In genomic region chr1:178378115-178378514, GRCm38 (mm10) we compare ENCODE assay signal across 24 mouse cellular contexts. TPM values are rescaled to one million over a fixed set of nuclear protein-coding genes. Genes with fewer than 3 reads are reported as not detected.
DNase-seq lines count a peak whose midpoint lies in the region; ATAC-seq and TF ChIP-seq lines count a peak whose summit lies in the region.
"Had no signal": no experiment of that assay in that cellular context is flagged by ENCODE, and none has a peak within 500 bp of the region (broad histone marks: within the 10 kb centered on the region; RNA-seq: fewer than 3 reads in every experiment).

No protein-coding gene starts in this region.

- TF ChIP-seq RAD21 in CH12.LX (IDR thresholded peaks at IDR 0.05; ENCODE audit: low read depth, low read length): no peak

- H3K4me1 ChIP-seq in CH12.LX (ENCODE audit: control insufficient read depth in 1 of 2, insufficient read depth in 2 of 2): peaks cover 3 to 23% of the 10 kb centered on the region in 2 experiments; a peak in 3 of 4 replicates
- peaks cover 24% of the 10 kb centered on the region for H3K4me1 ChIP-seq in liver, embryonic 12.5 days
- peaks cover 31% of the 10 kb centered on the region for H3K4me1 ChIP-seq in liver, embryonic 15.5 days (replicated peaks)
- no peaks in the 10 kb centered on the region for H3K4me1 ChIP-seq in forebrain, postnatal 0 days (ENCODE audit: insufficient read depth)
- H3K4me1 ChIP-seq: forebrain, embryonic 10.5 days; forebrain, embryonic 13.5 days; hindbrain, embryonic 12.5 days; hindbrain, embryonic 15.5 days had no signal

- dilution Hi-C loops in CH12.LX (cut with MboI; ENCODE audit: extremely low pct_ligation_motif_present, extremely low pct_unique_long_range_greater_than_20kb, low sequenced_read_pairs): no loop called here

- no peaks in the 10 kb centered on the region for H3K9me3 ChIP-seq in CH12.LX (replicated peaks; ENCODE audit: low read length)
- no peaks in the 10 kb centered on the region for H3K9me3 ChIP-seq in liver, embryonic 12.5 days (replicated peaks)
- H3K9me3 ChIP-seq in liver, embryonic 15.5 days (replicated peaks): no peaks in the 10 kb centered on the region
- no peaks in the 10 kb centered on the region for H3K9me3 ChIP-seq in forebrain, postnatal 0 days (ENCODE audit: low read length)
- H3K9me3 ChIP-seq: forebrain, embryonic 10.5 days; forebrain, embryonic 13.5 days; heart, embryonic 10.5 days; heart, embryonic 13.5 days; hindbrain, embryonic 12.5 days; hindbrain, embryonic 15.5 days had no signal

- 42% methylated on average over 3 of the region's 3 CpGs for WGBS in liver, embryonic 12.5 days (ENCODE audit: insufficient replicate concordance)
- 19% methylated on average over 3 of the region's 3 CpGs for WGBS in liver, embryonic 15.5 days (ENCODE audit: insufficient replicate concordance)
- 83% methylated on average over 3 of the region's 3 CpGs for WGBS in forebrain, postnatal 0 days

- TF ChIP-seq EP300 in CH12.LX (IDR thresholded peaks at IDR 0.05; ENCODE audit: low read length): no peak

- H3K79me2 ChIP-seq in CH12.LX (replicated peaks; ENCODE audit: control insufficient read depth, extremely low read depth, insufficient read depth, poor library complexity, severe bottlenecking): no peaks in the 10 kb centered on the region

- in situ Hi-C loops in CH12.LX (cut with MboI; ENCODE audit: low pct_ligation_motif_present, low pct_unique_long_range_greater_than_20kb, low sequenced_read_pairs): no loop called here

- TF ChIP-seq CTCF in CH12.LX (conservative IDR thresholded peaks at IDR 0.05 in 1 of 2, IDR thresholded peaks at IDR 0.05 in 1 of 2; ENCODE audit: low read depth in 2 of 2, low read length in 2 of 2): no peak
- no peak for TF ChIP-seq CTCF in forebrain, postnatal 0 days (IDR thresholded peaks at IDR 0.05; ENCODE audit: low read depth)

- H3K4me2 ChIP-seq in CH12.LX (ENCODE audit: insufficient read depth, low read depth, poor library complexity, severe bottlenecking): no peak overlapping the region
- no peak overlapping the region for H3K4me2 ChIP-seq in liver, embryonic 12.5 days
- no peak overlapping the region for H3K4me2 ChIP-seq in liver, embryonic 15.5 days
- no peak overlapping the region for H3K4me2 ChIP-seq in forebrain, postnatal 0 days (ENCODE audit: low read depth)
- H3K4me2 ChIP-seq: forebrain, embryonic 13.5 days; heart, embryonic 13.5 days; hindbrain, embryonic 12.5 days; hindbrain, embryonic 15.5 days had no signal

- TF ChIP-seq POLR2A in CH12.LX (IDR thresholded peaks at IDR 0.05; ENCODE audit: low read depth, low read length): no peak

- no peak for DNase-seq in CH12.LX (ENCODE audit: extremely low read depth)
- DNase-seq in left cerebral cortex, adult 18-20 months (ENCODE audit: low spot score in 2 of 2): no peak
- no peak for DNase-seq in forebrain, postnatal 0 days
- DNase-seq: adrenal gland, postnatal 10 days; adrenal gland, postnatal 36 days; B cell, adult 2 months; cerebellum, adult 18-20 months; cerebellum, adult 9-10 months; cerebellum, postnatal 14 days; gastrocnemius, postnatal 25 days; heart, adult 18-20 months; heart, postnatal 14 days had no signal

- H3K36me3 ChIP-seq in CH12.LX (replicated peaks in 1 of 2; ENCODE audit: control insufficient read depth in 1 of 2, insufficient read depth in 1 of 2, low read length in 1 of 2): no peaks in the 10 kb centered on the region
- H3K36me3 ChIP-seq in liver, embryonic 12.5 days: no peaks in the 10 kb centered on the region
- H3K36me3 ChIP-seq in liver, embryonic 15.5 days (replicated peaks): no peaks in the 10 kb centered on the region
- no peaks in the 10 kb centered on the region for H3K36me3 ChIP-seq in forebrain, postnatal 0 days (ENCODE audit: insufficient read depth)
- H3K36me3 ChIP-seq: forebrain, embryonic 10.5 days; heart, embryonic 10.5 days; heart, embryonic 13.5 days; hindbrain, embryonic 12.5 days; hindbrain, embryonic 15.5 days had no signal

- H3K9ac ChIP-seq in CH12.LX (ENCODE audit: insufficient read depth, low read depth): no peak overlapping the region
- H3K9ac ChIP-seq in liver, embryonic 12.5 days: no peak overlapping the region
- no peak overlapping the region for H3K9ac ChIP-seq in liver, embryonic 15.5 days
- H3K9ac ChIP-seq in forebrain, postnatal 0 days: no peak overlapping the region
- H3K9ac ChIP-seq: forebrain, embryonic 13.5 days; heart, embryonic 13.5 days; hindbrain, embryonic 12.5 days; hindbrain, embryonic 15.5 days had no signal

- no peaks in the 10 kb centered on the region for H3K27me3 ChIP-seq in CH12.LX (replicated peaks)
- H3K27me3 ChIP-seq in liver, embryonic 12.5 days (replicated peaks): no peaks in the 10 kb centered on the region
- no peaks in the 10 kb centered on the region for H3K27me3 ChIP-seq in liver, embryonic 15.5 days
- H3K27me3 ChIP-seq in forebrain, postnatal 0 days (ENCODE audit: insufficient read depth, low read length): no peaks in the 10 kb centered on the region
- H3K27me3 ChIP-seq: forebrain, embryonic 13.5 days; heart, embryonic 13.5 days; hindbrain, embryonic 12.5 days; hindbrain, embryonic 15.5 days; Patski had no signal

- H3K4me3 ChIP-seq in CH12.LX (replicated peaks in 1 of 3; ENCODE audit: low read depth in 2 of 3, low read length in 2 of 3, poor library complexity in 1 of 3): no peak overlapping the region
- no peak overlapping the region for H3K4me3 ChIP-seq in liver, embryonic 12.5 days
- H3K4me3 ChIP-seq in liver, embryonic 15.5 days (replicated peaks): no peak overlapping the region
- H3K4me3 ChIP-seq in forebrain, postnatal 0 days (ENCODE audit: low read depth, low read length): no peak overlapping the region
- H3K4me3 ChIP-seq: forebrain, embryonic 10.5 days; forebrain, embryonic 13.5 days; heart, embryonic 10.5 days; heart, embryonic 13.5 days; hindbrain, embryonic 12.5 days; hindbrain, embryonic 15.5 days had no signal

- peak; percentile 80 for ATAC-seq in liver, embryonic 12.5 days
- ATAC-seq in liver, embryonic 15.5 days (ENCODE audit: insufficient read depth): peak; percentile 68
- ATAC-seq in megakaryocyte progenitor cell, adult 5-6 weeks (replicated peaks; ENCODE audit: poor library complexity): peak; percentile 35; the same call in 1 of the 2 replicates
- no peak for ATAC-seq in frontal cortex, adult (ENCODE audit: low TSS enrichment)
- no peak for ATAC-seq in forebrain, postnatal 0 days
- ATAC-seq: forebrain, embryonic 13.5 days; forebrain, embryonic 16.5 days; Patski had no signal

- no peak overlapping the region for H3K27ac ChIP-seq in CH12.LX (ENCODE audit: insufficient read depth, low read depth)
- no peak overlapping the region for H3K27ac ChIP-seq in liver, embryonic 12.5 days
- no peak overlapping the region for H3K27ac ChIP-seq in liver, embryonic 15.5 days (replicated peaks)
- no peak overlapping the region for H3K27ac ChIP-seq in forebrain, postnatal 0 days (ENCODE audit: low read depth, low read length)
- H3K27ac ChIP-seq: forebrain, embryonic 10.5 days; forebrain, embryonic 13.5 days; heart, embryonic 10.5 days; heart, embryonic 13.5 days; hindbrain, embryonic 12.5 days; hindbrain, embryonic 15.5 days had no signal

TF ChIP-seq in CH12.LX, 34 proteins besides CTCF, POLR2A, EP300 and RAD21:
- TF ChIP-seq BHLHE40 (IDR thresholded peaks at IDR 0.05; ENCODE audit: low read depth, low read length) (peak; percentile 73), CHD2 (IDR thresholded peaks at IDR 0.05; ENCODE audit: low read length) (no peak)

RNA-seq across cellular contexts. Expression of gene Efcab2, which starts 27.8 kb away (rescaled TPM):
- total RNA-seq in CH12.LX (2012; rRNA removed): 1.2 and 1.5 TPM in 2 replicates
- total RNA-seq in CH12.LX (2014; rRNA removed): 1.8 TPM in 2 replicates
- polyA plus RNA-seq in CH12.LX (2012; ENCODE audit: insufficient read length, low read depth): 2.8 and 3.2 TPM in 2 replicates
- 4.6 and 5.2 TPM in 2 replicates for polyA plus RNA-seq in liver, embryonic 12.5 days (2016; fragmentation: Nextera tagmentation; extraction: Ambion mirVana)
- 1.8 and 2.4 TPM in 2 replicates for polyA plus RNA-seq in liver, embryonic 15.5 days (2015; fragmentation: Nextera tagmentation; extraction: Ambion mirVana)
- 3.8 and 4.2 TPM in 2 replicates for total RNA-seq in megakaryocyte progenitor cell, adult 5-6 weeks (2015)
- 1.7 and 3.2 TPM in 2 replicates for total RNA-seq in megakaryocyte progenitor cell, adult 5-6 weeks (2017)
- 10 to 100 TPM in 1 of 2 experiments, 1 to 10 TPM in 1; 9.9 to 12.1 TPM for total RNA-seq in left cerebral cortex, adult 18-20 months (2021)
- 4.3 and 7.0 TPM in 2 replicates for total RNA-seq in forebrain, postnatal 0 days (2014; rRNA removed)
- 4.5 and 8.6 TPM in 2 replicates for polyA plus RNA-seq in forebrain, postnatal 0 days (2015; fragmentation: Nextera tagmentation; extraction: Ambion mirVana)

RNA-seq across cellular contexts. Expression of gene Hnrnpu, which starts 40.5 kb away (rescaled TPM):
- total RNA-seq in CH12.LX (2012; rRNA removed): 346 and 491 TPM in 2 replicates
- total RNA-seq in CH12.LX (2014; rRNA removed): 359 and 397 TPM in 2 replicates
- polyA plus RNA-seq in CH12.LX (2012; ENCODE audit: insufficient read length, low read depth): 853 and 911 TPM in 2 replicates
- 556 and 569 TPM in 2 replicates for polyA plus RNA-seq in liver, embryonic 12.5 days (2016; fragmentation: Nextera tagmentation; extraction: Ambion mirVana)
- polyA plus RNA-seq in liver, embryonic 15.5 days (2015; fragmentation: Nextera tagmentation; extraction: Ambion mirVana): 162 and 167 TPM in 2 replicates
- 640 and 703 TPM in 2 replicates for total RNA-seq in megakaryocyte progenitor cell, adult 5-6 weeks (2015)
- 490 and 622 TPM in 2 replicates for total RNA-seq in megakaryocyte progenitor cell, adult 5-6 weeks (2017)
- total RNA-seq in left cerebral cortex, adult 18-20 months (2021): 100 to 1,000 TPM; 419 to 428 TPM
- total RNA-seq in forebrain, postnatal 0 days (2014; rRNA removed): 245 and 299 TPM in 2 replicates
- polyA plus RNA-seq in forebrain, postnatal 0 days (2015; fragmentation: Nextera tagmentation; extraction: Ambion mirVana): 187 and 229 TPM in 2 replicates

RNA-seq across cellular contexts. Expression of gene Cox20, which starts 59.2 kb away (rescaled TPM):
- total RNA-seq in CH12.LX (2012; rRNA removed) (9.9 and 15.3 TPM in 2 replicates), CH12.LX (2014; rRNA removed) (19.1 and 23.9 TPM in 2 replicates)
- polyA plus RNA-seq in CH12.LX (2012; ENCODE audit: insufficient read length, low read depth): 21.2 and 26.0 TPM in 2 replicates
- polyA plus RNA-seq in liver, embryonic 12.5 days (2016; fragmentation: Nextera tagmentation; extraction: Ambion mirVana): 103 and 110 TPM in 2 replicates
- 60.2 and 78.6 TPM in 2 replicates for polyA plus RNA-seq in liver, embryonic 15.5 days (2015; fragmentation: Nextera tagmentation; extraction: Ambion mirVana)
- total RNA-seq in megakaryocyte progenitor cell, adult 5-6 weeks (2015): 153 and 181 TPM in 2 replicates
- total RNA-seq in megakaryocyte progenitor cell, adult 5-6 weeks (2017): 153 and 163 TPM in 2 replicates
- total RNA-seq in left cerebral cortex, adult 18-20 months (2021): 10 to 100 TPM; 33.1 to 34.6 TPM
- 46.3 and 54.9 TPM in 2 replicates for total RNA-seq in forebrain, postnatal 0 days (2014; rRNA removed)
- polyA plus RNA-seq in forebrain, postnatal 0 days (2015; fragmentation: Nextera tagmentation; extraction: Ambion mirVana): 111 and 144 TPM in 2 replicates

Comparison
In these comparisons a context has a peak if more than half of its experiments do, and no peak if none do; other contexts are left out.
1. ATAC-seq: peak in liver, embryonic 12.5 days (single experiment), liver, embryonic 15.5 days (single experiment) and megakaryocyte progenitor cell, adult 5-6 weeks (single experiment); none in frontal cortex, adult (single experiment) and forebrain, postnatal 0 days (single experiment).